Mouse (Mus musculus) CD4-positive, CD25-positive, alpha-beta regulatory T cell, adult 2 months (primary cell): Measurements from ENCODE around the gene Ran.

Experiments used
- DNase-seq: peaks from one replicate; pipeline ENCODE4 v3.0.0-alpha.2; 2012; ENCODE audit warnings: low read depth, low spot score

Gene Ran

DNA sequence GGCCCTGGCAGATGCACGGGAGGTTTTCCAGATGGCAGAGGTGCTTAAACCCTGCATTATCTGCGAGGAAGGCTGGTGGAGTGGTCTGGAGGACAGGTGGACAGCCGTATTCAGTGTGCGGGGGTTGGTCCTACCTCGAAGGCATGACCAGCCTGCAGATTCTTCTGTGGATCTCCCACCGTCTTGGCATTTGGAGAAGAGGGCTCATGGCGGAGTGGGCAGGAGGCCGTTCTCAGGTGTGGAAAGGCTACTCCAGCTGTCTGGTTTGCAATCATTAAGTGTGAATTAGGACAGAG, 43.9 kb downstream of the Ran start:
- DNase-seq = no peak

DNA sequence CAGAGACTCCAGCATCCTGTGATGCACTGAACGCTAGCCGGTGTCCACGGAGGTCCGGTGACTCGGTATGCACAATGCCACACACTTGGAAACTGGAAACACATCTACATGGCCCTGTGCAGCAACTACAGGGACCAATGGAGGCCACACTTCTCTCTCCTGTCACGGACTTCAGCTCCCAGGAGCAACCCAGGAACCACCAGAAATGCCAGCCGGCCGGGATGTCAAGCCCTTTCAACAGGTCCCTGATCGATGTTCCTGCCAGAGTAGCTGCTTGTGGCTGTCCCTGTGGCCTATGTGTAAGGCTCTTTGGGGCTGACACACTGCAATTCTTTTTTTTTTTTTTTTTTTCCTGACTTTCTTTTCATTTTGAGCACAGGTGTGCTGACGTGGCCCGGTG, 44.3 kb downstream of the Ran start:
- DNase-seq = no peak

DNA sequence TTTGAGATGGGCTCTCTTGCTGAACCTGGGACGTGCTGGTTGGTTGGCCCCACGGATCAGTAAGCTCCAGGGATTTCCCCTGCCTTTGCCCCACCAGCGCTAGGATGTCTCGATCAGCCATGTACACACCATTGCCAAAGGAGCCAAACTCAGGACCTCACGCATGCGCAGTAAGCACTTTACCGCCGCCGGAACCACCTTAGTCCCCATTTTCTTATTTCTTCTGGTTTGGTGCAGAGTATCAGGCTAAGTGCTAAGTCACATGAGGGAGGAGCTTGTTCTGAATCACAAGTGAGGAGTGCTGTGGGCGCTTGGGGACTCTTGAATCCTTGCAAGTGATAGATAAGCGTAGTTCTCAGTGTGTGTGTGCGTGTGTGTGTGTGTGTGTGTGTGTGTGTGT, 45.4 kb downstream of the Ran start:
- no peak for DNase-seq

DNA sequence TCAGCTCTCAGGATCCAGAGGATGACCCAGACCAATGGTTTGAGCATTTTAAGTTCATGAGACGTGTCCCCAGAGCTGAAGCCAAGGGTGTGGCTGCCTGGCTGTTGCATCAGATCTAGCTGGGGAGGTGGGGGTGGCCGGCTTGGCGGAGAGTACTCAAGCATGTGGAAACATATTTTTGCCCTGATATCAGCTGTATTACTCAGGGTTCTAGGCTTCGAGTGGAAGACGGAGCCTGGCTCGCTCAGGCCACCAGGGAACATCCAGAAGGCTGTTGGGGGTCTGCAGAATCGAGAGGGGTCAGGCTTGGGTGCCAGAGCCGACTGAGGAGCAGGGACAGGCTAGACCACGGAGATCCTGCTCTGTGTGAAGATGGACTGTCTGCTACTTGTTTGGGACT, 46.1 kb downstream of the Ran start:
- DNase-seq = no peak

DNA sequence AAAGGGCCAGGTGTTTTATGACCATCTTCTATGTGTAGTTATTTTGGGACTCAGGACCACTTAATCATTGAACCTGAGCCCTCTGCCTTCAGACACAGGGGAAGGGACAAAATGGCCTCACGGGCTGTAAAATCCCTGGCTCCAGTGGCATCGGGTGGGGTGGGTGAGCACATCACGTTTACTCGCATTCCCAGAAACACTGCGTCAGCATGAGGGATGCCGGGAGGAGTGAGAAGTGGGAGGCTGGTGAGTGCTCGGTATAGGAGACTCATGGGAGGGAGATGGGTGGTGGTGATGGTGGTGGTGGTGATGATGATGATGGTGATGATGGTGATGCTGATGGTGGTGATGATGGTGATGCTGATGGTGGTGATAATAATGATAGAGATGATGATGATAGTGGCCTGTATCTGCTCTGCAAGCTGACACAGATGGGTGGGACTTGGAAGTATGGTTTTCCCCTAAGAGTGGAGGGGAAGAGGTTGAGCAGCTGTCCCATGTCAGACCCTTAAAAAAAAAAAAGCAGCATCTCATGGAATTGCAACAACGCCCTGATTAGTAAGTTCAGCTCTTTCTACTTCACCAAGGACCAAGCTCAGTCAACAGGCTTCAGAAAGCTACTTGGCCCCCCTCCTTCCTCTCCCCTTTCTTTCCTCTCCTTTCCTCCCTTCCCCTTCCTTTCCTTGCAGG, 46.8 kb downstream of the Ran start:
- DNase-seq = no peak

DNA sequence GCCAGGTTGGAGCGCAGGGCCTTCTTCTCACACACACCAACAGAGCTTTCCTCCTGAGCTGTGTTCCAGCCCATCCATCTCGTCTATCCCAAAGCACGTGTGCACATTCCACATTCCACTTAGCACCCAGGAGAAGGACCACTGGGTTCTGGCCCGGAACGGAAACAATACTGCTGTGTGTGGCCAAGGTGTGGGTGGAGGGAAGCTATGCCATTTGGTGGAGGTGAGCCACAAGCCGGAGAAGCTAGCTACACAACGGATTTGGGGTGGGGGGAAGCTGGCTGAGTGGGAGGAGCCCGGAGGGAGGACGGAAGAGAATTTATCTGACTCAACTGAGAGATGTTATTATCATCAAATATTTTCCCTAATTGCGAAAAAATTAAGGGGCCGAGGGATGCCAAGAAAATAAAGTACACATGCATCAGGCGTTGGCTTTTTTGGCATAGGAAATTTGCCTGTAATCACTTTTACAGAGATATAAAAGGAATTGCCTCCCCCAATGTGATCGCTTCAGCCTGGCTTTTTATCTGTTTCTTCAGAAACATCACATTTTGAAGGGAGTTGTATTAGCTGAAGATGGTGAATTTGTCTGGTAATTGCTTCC, 47.5 kb downstream of the Ran start:
- DNase-seq = no peak

DNA sequence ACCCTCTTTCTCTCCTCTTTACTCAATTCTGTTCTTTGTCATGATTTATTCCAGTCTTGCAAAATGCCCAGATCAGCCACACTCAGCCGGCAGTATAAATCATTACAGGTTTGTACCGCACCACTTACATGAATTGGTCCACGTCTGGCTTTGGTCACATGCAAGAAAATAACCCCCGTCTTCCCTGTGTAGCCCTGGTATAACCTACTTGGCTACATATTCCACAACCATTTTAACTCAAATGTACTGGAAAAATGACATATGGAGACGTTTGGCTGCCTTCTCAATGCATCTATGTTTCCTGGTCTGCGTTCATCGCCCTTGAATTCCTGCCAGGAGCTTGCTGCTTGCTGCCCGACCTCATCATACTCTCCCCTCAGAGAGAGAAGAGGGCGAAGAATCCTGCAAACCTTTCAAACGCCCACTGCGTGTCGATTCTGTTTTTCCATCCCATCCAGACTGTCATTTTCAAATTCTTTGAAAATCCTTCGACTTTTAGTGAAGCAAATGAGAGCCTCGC, 52.0 kb downstream of the Ran start:
- DNase-seq = no peak

DNA sequence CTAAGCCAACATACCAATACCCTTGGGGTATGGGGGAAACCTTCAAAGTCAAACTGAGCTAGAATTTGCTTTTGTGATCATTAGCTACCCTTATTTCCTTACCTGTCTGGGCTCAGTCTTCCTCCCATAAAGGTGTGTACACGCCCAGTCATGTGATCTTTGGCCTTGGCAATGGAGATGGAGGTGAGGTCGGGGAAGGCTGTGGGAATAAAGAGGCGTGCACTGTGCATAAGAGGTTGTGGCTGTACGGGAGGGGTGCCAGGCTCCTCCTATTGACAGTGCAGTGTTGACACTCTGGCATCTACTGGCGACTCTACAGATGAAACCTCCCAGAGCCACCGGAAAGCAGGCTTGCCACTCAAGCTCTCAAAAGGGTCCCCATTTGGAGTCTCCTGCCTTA, 53.5 kb downstream of the Ran start:
- no peak for DNase-seq
